Mouse (Mus musculus) heart, embryonic 10.5 days (tissue): Measurements from ENCODE around the gene Olfr1222. TPM values are rescaled to one million over a fixed set of nuclear protein-coding genes. Genes with fewer than 3 reads are reported as not detected.
"Not testable (repeated sequence)": the region's sequence is repeated elsewhere in the genome, so short reads cannot be mapped to it uniquely, and the experiment has no call there.

ENCODE experiments used
- DNase-seq: peaks from one replicate; pipeline ENCODE4 v3.0.0-alpha.2; 2017; ENCODE audit warnings: low spot score
- H3K27ac ChIP-seq: fragments of 300-500 bp; sonication (generic); 2 replicates; pipeline ENCODE4 v1.5.1; 2016; ENCODE audit warnings: mild to moderate bottlenecking
- H3K27me3 ChIP-seq: fragments of 300-500 bp; sonication (generic); 2 replicates; pipeline ENCODE4 v1.6.1; 2016; ENCODE audit warnings: mild to moderate bottlenecking; ENCODE audit not compliant: poor library complexity, insufficient read depth, severe bottlenecking
- H3K36me3 ChIP-seq: fragments of 300-500 bp; sonication (generic); 2 replicates; pipeline ENCODE4 v1.6.1; 2016; ENCODE audit warnings: mild to moderate bottlenecking, moderate library complexity
- H3K4me1 ChIP-seq: fragments of 300-500 bp; sonication (generic); 2 replicates; pipeline ENCODE4 v1.6.1; 2016; ENCODE audit warnings: mild to moderate bottlenecking
- H3K4me3 ChIP-seq: fragments of 300-500 bp; sonication (generic); 2 replicates; pipeline ENCODE4 v1.5.1; 2016; ENCODE audit warnings: mild to moderate bottlenecking, moderate library complexity
- H3K9me3 ChIP-seq: fragments of 300-500 bp; sonication (generic); 2 replicates; pipeline ENCODE4 v1.6.1; 2016; ENCODE audit warnings: mild to moderate bottlenecking, moderate library complexity
- WGBS: fragments of 180-500 bp; shearing (Covaris S2); methylation state at CpG from one replicate; pipeline ENCODE4 v1.1.7; 2016; 5-methylcytosine and 5-hydroxymethylcytosine counted together
- polyA plus RNA-seq: library from polyadenylated mRNA; unstranded; fragments of >200 nt; fragmentation: Nextera tagmentation; extraction: Ambion mirVana; gene quantifications from 2 replicates; pipeline ENCODE4 v1.2.1, GENCODE M21; 2016

Gene Olfr1222
- not detected in 2 replicates for polyA plus RNA-seq

- DNase-seq = no peak
- Histone ChIP-seq H3K9me3 (no peaks in the 10 kb centered on the region), H3K27ac (no peak within 1 kb of the TSS), H3K36me3 (no peaks in the 10 kb centered on the region), H3K4me3 (no peak within 1 kb of the TSS), H3K4me1 (no peaks in the 10 kb centered on the region), H3K27me3 (no peaks in the 10 kb centered on the region)
- WGBS = 41% methylated on average over 3 of the region's 3 CpGs
Observed at GRCm38 (mm10) chr2:89132954-89133353, at the start of gene Olfr1222. Gene Olfr1222 (minus strand): TSS chr2:89133054.

GRCm38 (mm10) chr2:89174569-89174968, 41.7 kb upstream of the Olfr1222 start, which contains the start of gene Olfr1225:
Gene Olfr1225 (minus strand): TSS chr2:89174669.
- H3K27ac ChIP-seq = no peak within 1 kb of the TSS
- no peak within 1 kb of the TSS for H3K4me3 ChIP-seq
- H3K4me1 ChIP-seq = no peaks in the 10 kb centered on the region
- no peaks in the 10 kb centered on the region for H3K36me3 ChIP-seq
- no peaks in the 10 kb centered on the region for H3K27me3 ChIP-seq
- 89% methylated on average over 1 of the region's 1 CpGs for WGBS
- no peaks in the 10 kb centered on the region for H3K9me3 ChIP-seq
- no peak for DNase-seq

- 77% methylated on average over 4 of the region's 4 CpGs for WGBS
- not testable (repeated sequence) for H3K4me1 ChIP-seq, H3K27ac ChIP-seq, H3K9me3 ChIP-seq, DNase-seq, H3K4me3 ChIP-seq, H3K36me3 ChIP-seq, H3K27me3 ChIP-seq
Observed at GRCm38 (mm10) chr2:89164711-89165110, 31.9 kb upstream of the Olfr1222 start.

- H3K27me3 ChIP-seq, DNase-seq, H3K36me3 ChIP-seq, H3K9me3 ChIP-seq, H3K27ac ChIP-seq, H3K4me1 ChIP-seq, H3K4me3 ChIP-seq: not testable (repeated sequence)
- 86% methylated on average over 8 of the region's 8 CpGs for WGBS
Observed at GRCm38 (mm10) chr2:89163991-89164390, 31.1 kb upstream of the Olfr1222 start, which contains the start of gene Olfr1224-ps1. Gene Olfr1224-ps1 (minus strand): TSS chr2:89164091.

- H3K27ac ChIP-seq = no peak within 1 kb of the TSS
- no peak for DNase-seq
- H3K4me3 ChIP-seq = no peak within 1 kb of the TSS
- no peaks in the 10 kb centered on the region for H3K36me3 ChIP-seq
- no peaks in the 10 kb centered on the region for H3K27me3 ChIP-seq
- 64% methylated on average over 1 of the region's 1 CpGs for WGBS
- no peaks in the 10 kb centered on the region for H3K9me3 ChIP-seq
- H3K4me1 ChIP-seq = no peaks in the 10 kb centered on the region
Observed at GRCm38 (mm10) chr2:89151460-89151859, 18.6 kb upstream of the Olfr1222 start, which contains the start of gene Olfr1223. Gene Olfr1223 (minus strand): TSS chr2:89151560.

- WGBS = 82% methylated on average over 2 of the region's 2 CpGs
- H3K4me3 ChIP-seq = no peak within 1 kb of the TSS
- no peaks in the 10 kb centered on the region for H3K4me1 ChIP-seq
- H3K9me3 ChIP-seq = no peaks in the 10 kb centered on the region
- no peak within 1 kb of the TSS for H3K27ac ChIP-seq
- no peak for DNase-seq
- no peaks in the 10 kb centered on the region for H3K27me3 ChIP-seq
- no peaks in the 10 kb centered on the region for H3K36me3 ChIP-seq
Observed at GRCm38 (mm10) chr2:89117183-89117582, 15.7 kb downstream of the Olfr1222 start, which contains the start of gene Olfr1221. Gene Olfr1221 (minus strand): TSS chr2:89117283.

- no peak for DNase-seq
- H3K4me3 ChIP-seq = no peak within 1 kb of the TSS
- H3K4me1 ChIP-seq = no peaks in the 10 kb centered on the region
- WGBS = 73% methylated on average over 3 of the region's 3 CpGs
- H3K36me3 ChIP-seq = no peaks in the 10 kb centered on the region
- H3K9me3 ChIP-seq = no peaks in the 10 kb centered on the region
- no peaks in the 10 kb centered on the region for H3K27me3 ChIP-seq
- no peak within 1 kb of the TSS for H3K27ac ChIP-seq
Observed at GRCm38 (mm10) chr2:89106735-89107134, 26.1 kb downstream of the Olfr1222 start, which contains the start of gene Olfr1220. Gene Olfr1220 (minus strand): TSS chr2:89106835.

- Histone ChIP-seq H3K9me3 (no peaks in the 10 kb centered on the region), H3K4me3 (no peak overlapping the region), H3K27ac (no peak overlapping the region), H3K27me3 (no peaks in the 10 kb centered on the region), H3K36me3 (no peaks in the 10 kb centered on the region), H3K4me1 (no peaks in the 10 kb centered on the region)
- no peak for DNase-seq
Observed at GRCm38 (mm10) chr2:89105651-89106050, 27.2 kb downstream of the Olfr1222 start.

GRCm38 (mm10) chr2:89093848-89094247, 39.0 kb downstream of the Olfr1222 start:
- Histone ChIP-seq H3K36me3 (no peaks in the 10 kb centered on the region), H3K4me3 (no peak overlapping the region), H3K27ac (no peak overlapping the region), H3K27me3 (no peaks in the 10 kb centered on the region), H3K4me1 (no peaks in the 10 kb centered on the region), H3K9me3 (no peaks in the 10 kb centered on the region)
- 95% methylated on average over 1 of the region's 1 CpGs for WGBS
- no peak for DNase-seq

GRCm38 (mm10) chr2:89083413-89083812, 49.4 kb downstream of the Olfr1222 start, which contains the start of gene Olfr1219:
Gene Olfr1219 (minus strand): TSS chr2:89083513.
- no peaks in the 10 kb centered on the region for H3K9me3 ChIP-seq
- no peaks in the 10 kb centered on the region for H3K27me3 ChIP-seq
- no peaks in the 10 kb centered on the region for H3K4me1 ChIP-seq
- 73% methylated on average over 1 of the region's 1 CpGs for WGBS
- H3K36me3 ChIP-seq = no peaks in the 10 kb centered on the region
- no peak within 1 kb of the TSS for H3K4me3 ChIP-seq
- no peak for DNase-seq
- no peak within 1 kb of the TSS for H3K27ac ChIP-seq

- Histone ChIP-seq H3K4me1 (no peaks in the 10 kb centered on the region), H3K36me3 (no peaks in the 10 kb centered on the region), H3K4me3 (no peak overlapping the region), H3K27me3 (no peaks in the 10 kb centered on the region), H3K27ac (no peak overlapping the region), H3K9me3 (no peaks in the 10 kb centered on the region)
- no peak for DNase-seq
Observed at GRCm38 (mm10) chr2:89081487-89081886, 51.4 kb downstream of the Olfr1222 start.

Other genes starting within 250 kb of the Olfr1222 start
- gene Olfr1208, start 230.7 kb downstream of the Olfr1222 start, polyA plus RNA-seq = not detected in 2 replicates
- gene Olfr1209, start 217.9 kb downstream of the Olfr1222 start, polyA plus RNA-seq = not detected in 2 replicates
- gene Olfr1211, start 194.9 kb downstream of the Olfr1222 start, polyA plus RNA-seq = not detected in 2 replicates
- not detected in 2 replicates for gene Olfr1212, start 179.1 kb downstream of the Olfr1222 start, polyA plus RNA-seq
- not detected in 2 replicates for gene Gm13762, start 152.8 kb downstream of the Olfr1222 start, polyA plus RNA-seq
- gene Olfr1214, start 140.4 kb downstream of the Olfr1222 start, polyA plus RNA-seq = not detected in 2 replicates
- not detected in 2 replicates for gene Olfr1215, start 126.1 kb downstream of the Olfr1222 start, polyA plus RNA-seq
- not detected in 2 replicates for gene Olfr1216, start 114.7 kb downstream of the Olfr1222 start, polyA plus RNA-seq
- gene Olfr1217, start 101.0 kb downstream of the Olfr1222 start, polyA plus RNA-seq = not detected in 2 replicates
- gene Olfr1218, start 71.9 kb downstream of the Olfr1222 start, polyA plus RNA-seq = not detected in 2 replicates
- not detected in 2 replicates for gene Olfr1219, start 49.5 kb downstream of the Olfr1222 start, polyA plus RNA-seq
- gene Olfr1220, start 26.2 kb downstream of the Olfr1222 start, polyA plus RNA-seq = not detected in 2 replicates
- not detected in 2 replicates for gene Olfr1221, start 15.8 kb downstream of the Olfr1222 start, polyA plus RNA-seq
- not detected in 2 replicates for gene Olfr1223, start 18.5 kb upstream of the Olfr1222 start, polyA plus RNA-seq
- gene Olfr1224-ps1, start 31.0 kb upstream of the Olfr1222 start, polyA plus RNA-seq = not detected in 2 replicates
- not detected in 2 replicates for gene Olfr1225, start 41.6 kb upstream of the Olfr1222 start, polyA plus RNA-seq
- gene Olfr1226, start 67.0 kb upstream of the Olfr1222 start, polyA plus RNA-seq = not detected in 2 replicates
- gene Olfr1228, start 121.0 kb upstream of the Olfr1222 start, polyA plus RNA-seq = not detected in 2 replicates
- not detected in 2 replicates for gene Olfr1229, start 155.0 kb upstream of the Olfr1222 start, polyA plus RNA-seq
- not detected in 2 replicates for gene Olfr1230, start 164.2 kb upstream of the Olfr1222 start, polyA plus RNA-seq
- gene Olfr1231, start 174.0 kb upstream of the Olfr1222 start, polyA plus RNA-seq = not detected in 2 replicates
- not detected in 2 replicates for gene Olfr1232, start 196.6 kb upstream of the Olfr1222 start, polyA plus RNA-seq
- not detected in 2 replicates for gene Olfr1233, start 209.3 kb upstream of the Olfr1222 start, polyA plus RNA-seq
- not detected in 2 replicates for gene Olfr1234, start 231.8 kb upstream of the Olfr1222 start, polyA plus RNA-seq